Mouse (Mus musculus) lung, postnatal 0 days (tissue): Measurements from ENCODE around the gene Ripk1. TPM values are rescaled to one million over a fixed set of nuclear protein-coding genes. Genes with fewer than 3 reads are reported as not detected.

Experiments used
- ATAC-seq: fragments of 200-750 bp; cut with Nextera tagmentation; 2 replicates; pipeline ENCODE4 v1.8.0; 2017; ENCODE audit warnings: moderate library complexity
- DNase-seq: peaks from one replicate; pipeline ENCODE4 v3.0.0-alpha.2; 2016; ENCODE audit warnings: low spot score
- H3K27ac ChIP-seq: fragments of 300-500 bp; sonication (generic); 2 replicates; pipeline ENCODE4 v1.5.1; 2014; ENCODE audit warnings: antibody characterized with exemption, mild to moderate bottlenecking, low read length, mixed read lengths
- H3K27me3 ChIP-seq: fragments of 300-500 bp; sonication (generic); replicated peaks from 2 replicates; pipeline ENCODE4 v1.6.1; 2014; ENCODE audit warnings: low read length, mixed read lengths; ENCODE audit not compliant: insufficient read depth
- H3K36me3 ChIP-seq: fragments of 300-500 bp; sonication (generic); 2 replicates; pipeline ENCODE4 v1.6.1; 2014; ENCODE audit warnings: low read length, mixed read lengths; ENCODE audit not compliant: insufficient read depth
- H3K4me1 ChIP-seq: fragments of 300-500 bp; sonication (generic); 2 replicates; pipeline ENCODE4 v1.6.1; 2014; ENCODE audit warnings: antibody characterized with exemption, low read depth, low read length, mixed read lengths; ENCODE audit not compliant: insufficient read depth
- H3K4me2 ChIP-seq: fragments of 300-500 bp; sonication (generic); replicated peaks from 2 replicates; pipeline ENCODE4 v1.6.1; 2014; ENCODE audit warnings: low read depth, mild to moderate bottlenecking, low read length, moderate library complexity, mixed read lengths
- H3K4me3 ChIP-seq: fragments of 300-500 bp; sonication (generic); 2 replicates; pipeline ENCODE4 v1.5.1; 2014; ENCODE audit warnings: low read depth, low read length
- H3K9ac ChIP-seq: fragments of 300-500 bp; sonication (generic); replicated peaks from 2 replicates; pipeline ENCODE4 v1.6.1; 2014; ENCODE audit warnings: low read depth, mild to moderate bottlenecking
- H3K9me3 ChIP-seq: fragments of 300-500 bp; sonication (generic); 2 replicates; pipeline ENCODE4 v1.6.1; 2016; ENCODE audit warnings: low read length, mixed read lengths
- CTCF ChIP-seq: IDR thresholded peaks from 2 replicates; pipeline ENCODE4 v1.5.1; 2016; ENCODE audit warnings: antibody characterized with exemption, mild to moderate bottlenecking
- EP300 ChIP-seq: IDR thresholded peaks from 2 replicates; pipeline ENCODE4 v1.6.1; 2016; ENCODE audit warnings: antibody characterized with exemption, mild to moderate bottlenecking, control low read depth
- WGBS: fragments of 180-500 bp; shearing (Covaris S2); extraction: QIAGEN DNeasy Blood & Tissue Kit; methylation state at CpG from one replicate; pipeline ENCODE4 v1.1.7; 2014; 5-methylcytosine and 5-hydroxymethylcytosine counted together
- polyA plus RNA-seq: library from polyadenylated mRNA; unstranded; fragments of >200 nt; fragmentation: Nextera tagmentation; extraction: Ambion mirVana; gene quantifications from 2 replicates; pipeline ENCODE4 v1.2.1, GENCODE M21; 2015

The Ripk1 gene
- 17.7 and 21.2 TPM in 2 replicates for polyA plus RNA-seq

GRCm38 (mm10) chr13:34002058-34003006 lies at the start of gene Ripk1, which contains the start of gene Serpinb6a:
Gene Ripk1 (plus strand): TSS chr13:34002363.
Gene Serpinb6a (minus strand): TSS chr13:34002794.
- Histone ChIP-seq H3K4me3 (peak within 1 kb of the TSS; percentile 95), H3K27ac (peak within 1 kb of the TSS; percentile 94), H3K4me1 (peaks cover 8% of the 10 kb centered on the region; the same call in 1 of the 2 replicates), H3K9ac (peak within 1 kb of the TSS; percentile 89), H3K9me3 (no peaks in the 10 kb centered on the region), H3K4me2 (peak within 1 kb of the TSS; percentile 77), H3K27me3 (no peaks in the 10 kb centered on the region), H3K36me3 (no peaks in the 10 kb centered on the region)
- ATAC-seq (peak; percentile 100), DNase-seq (peak; percentile 95)
- under 1% methylated on average over 81 of the region's 92 CpGs for WGBS
- TF ChIP-seq EP300 (peak; percentile 43; the same call in 1 of the 2 replicates), CTCF (peak; percentile 68)

- no peak overlapping the region for H3K4me3 ChIP-seq
- no peaks in the 10 kb centered on the region for H3K4me1 ChIP-seq
- ATAC-seq (no peak), DNase-seq (no peak)
- H3K27ac ChIP-seq = no peak overlapping the region
- no peaks in the 10 kb centered on the region for H3K9me3 ChIP-seq
- H3K36me3 ChIP-seq = no peaks in the 10 kb centered on the region
- no peak for TF ChIP-seq EP300
- TF ChIP-seq CTCF = no peak
- no peak overlapping the region for H3K4me2 ChIP-seq
- no peaks in the 10 kb centered on the region for H3K27me3 ChIP-seq
- 72% methylated on average over 2 of the region's 2 CpGs for WGBS
- H3K9ac ChIP-seq = no peak overlapping the region
These were observed 49.2 kb upstream of the Ripk1 start for GRCm38 (mm10) chr13:33952947-33953346.

- ATAC-seq = peak; percentile 44; the same call in 1 of the 2 replicates
- TF ChIP-seq CTCF (peak; percentile 84), EP300 (no peak)
- WGBS = 36% methylated on average over 6 of the region's 6 CpGs
These were observed 45.4 kb upstream of the Ripk1 start for GRCm38 (mm10) chr13:33956571-33957421.

GRCm38 (mm10) chr13:33959771-33960170 lies 42.4 kb upstream of the Ripk1 start:
- ATAC-seq (no peak), DNase-seq (no peak)
- TF ChIP-seq CTCF = no peak
- Histone ChIP-seq H3K9ac (no peak overlapping the region), H3K27ac (no peak overlapping the region), H3K4me1 (no peaks in the 10 kb centered on the region), H3K9me3 (no peaks in the 10 kb centered on the region), H3K27me3 (no peaks in the 10 kb centered on the region), H3K4me3 (no peak overlapping the region), H3K36me3 (no peaks in the 10 kb centered on the region), H3K4me2 (no peak overlapping the region)
- 85% methylated on average over 2 of the region's 2 CpGs for WGBS

More at GRCm38 (mm10) chr13:33956571-33957421, 45.4 kb upstream of the Ripk1 start:
- Histone ChIP-seq H3K27ac (no peak overlapping the region), H3K4me3 (no peak overlapping the region), H3K4me2 (no peak overlapping the region), H3K36me3 (no peaks in the 10 kb centered on the region), H3K9ac (no peak overlapping the region), H3K9me3 (no peaks in the 10 kb centered on the region), H3K4me1 (no peaks in the 10 kb centered on the region), H3K27me3 (no peaks in the 10 kb centered on the region)
- DNase-seq = peak; percentile 81

GRCm38 (mm10) chr13:33964206-33965046 lies 37.7 kb upstream of the Ripk1 start, which contains the start of gene Nqo2:
Gene Nqo2 (plus strand): TSS chr13:33964687.
- TF ChIP-seq CTCF (peak; percentile 61), EP300 (0 out of 2 replicates have a peak, but pooled peaks have one; percentile 9)
- no peaks in the 10 kb centered on the region for H3K9me3 ChIP-seq
- H3K4me3 ChIP-seq = peak within 1 kb of the TSS; percentile 53
- no peaks in the 10 kb centered on the region for H3K27me3 ChIP-seq
- no peaks in the 10 kb centered on the region; the same call in 1 of the 2 replicates for H3K4me1 ChIP-seq
- H3K9ac ChIP-seq = peak within 1 kb of the TSS; percentile 59
- peak within 1 kb of the TSS; percentile 89 for H3K27ac ChIP-seq
- no peaks in the 10 kb centered on the region for H3K36me3 ChIP-seq
- ATAC-seq (peak; percentile 92), DNase-seq (peak; percentile 92)
- WGBS = 2% methylated on average over 22 of the region's 22 CpGs
- peak within 1 kb of the TSS; percentile 69 for H3K4me2 ChIP-seq
